Mouse (Mus musculus): ENCODE measurements around the gene Qrsl1.

Qrsl1 gene

GRCm38 (mm10) chr10:43901578-43902194 lies at the start of gene Qrsl1, which contains the start of gene Rtn4ip1:
Qrsl1 (minus strand) TSS chr10:43901745.
Rtn4ip1 (plus strand) TSS chr10:43901807.
- no peak for TF ChIP-seq GATA4 (IDR thresholded peaks at IDR 0.05; ENCODE audit: insufficient replicate concordance, low read length)

- TF ChIP-seq GATA4 (IDR thresholded peaks at IDR 0.05; ENCODE audit: insufficient replicate concordance, low read length), result no peak
Observed at GRCm38 (mm10) chr10:43945435-43945834, 43.9 kb upstream of the Qrsl1 start.

- no peak for TF ChIP-seq GATA4 (IDR thresholded peaks at IDR 0.05; ENCODE audit: insufficient replicate concordance, low read length)
Observed at GRCm38 (mm10) chr10:43943736-43944135, 42.2 kb upstream of the Qrsl1 start.

GRCm38 (mm10) chr10:43939136-43939662 lies 37.7 kb upstream of the Qrsl1 start:
- no peak for TF ChIP-seq GATA4 (IDR thresholded peaks at IDR 0.05; ENCODE audit: insufficient replicate concordance, low read length)

- no peak for TF ChIP-seq GATA4 (IDR thresholded peaks at IDR 0.05; ENCODE audit: insufficient replicate concordance, low read length)
Observed at GRCm38 (mm10) chr10:43928596-43928995, 27.1 kb upstream of the Qrsl1 start.

- TF ChIP-seq GATA4 (IDR thresholded peaks at IDR 0.05; ENCODE audit: insufficient replicate concordance, low read length), result no peak
Observed at GRCm38 (mm10) chr10:43927736-43928135, 26.2 kb upstream of the Qrsl1 start.

GRCm38 (mm10) chr10:43923096-43923495 lies 21.6 kb upstream of the Qrsl1 start:
- no peak for TF ChIP-seq GATA4 (IDR thresholded peaks at IDR 0.05; ENCODE audit: insufficient replicate concordance, low read length)

- TF ChIP-seq GATA4 (IDR thresholded peaks at IDR 0.05; ENCODE audit: insufficient replicate concordance, low read length), result no peak
Observed at GRCm38 (mm10) chr10:43918696-43919608, 17.4 kb upstream of the Qrsl1 start.

GRCm38 (mm10) chr10:43916737-43917136 lies 15.2 kb upstream of the Qrsl1 start:
- TF ChIP-seq GATA4 (IDR thresholded peaks at IDR 0.05; ENCODE audit: insufficient replicate concordance, low read length), result no peak

- no peak for TF ChIP-seq GATA4 (IDR thresholded peaks at IDR 0.05; ENCODE audit: insufficient replicate concordance, low read length)
Observed at GRCm38 (mm10) chr10:43916181-43916580, 14.6 kb upstream of the Qrsl1 start.

- TF ChIP-seq GATA4 (IDR thresholded peaks at IDR 0.05; ENCODE audit: insufficient replicate concordance, low read length), result no peak
Observed at GRCm38 (mm10) chr10:43912236-43912635, 10.7 kb upstream of the Qrsl1 start.

- TF ChIP-seq GATA4 (IDR thresholded peaks at IDR 0.05; ENCODE audit: insufficient replicate concordance, low read length), result no peak
Observed at GRCm38 (mm10) chr10:43910873-43911142, 9.3 kb upstream of the Qrsl1 start.

GRCm38 (mm10) chr10:43910032-43910872 lies 8.7 kb upstream of the Qrsl1 start:
- no peak for TF ChIP-seq GATA4 (IDR thresholded peaks at IDR 0.05; ENCODE audit: insufficient replicate concordance, low read length)

GRCm38 (mm10) chr10:43904569-43904968 lies 3.0 kb upstream of the Qrsl1 start:
- TF ChIP-seq GATA4 (IDR thresholded peaks at IDR 0.05; ENCODE audit: insufficient replicate concordance, low read length), result no peak

GRCm38 (mm10) chr10:43900883-43901570 lies 518 bp downstream of the Qrsl1 start:
- no peak for TF ChIP-seq GATA4 (IDR thresholded peaks at IDR 0.05; ENCODE audit: insufficient replicate concordance, low read length)

Measured in liver, adult (tissue).